Comparison of ENCODE assay signal across 30 mouse cellular contexts in genomic region chr2:118013156-118013555, GRCm38 (mm10).
DNase-seq lines count a peak whose midpoint lies in the region; ATAC-seq and TF ChIP-seq lines count a peak whose summit lies in the region.
"Had no signal": no experiment of that assay in that cellular context is flagged by ENCODE, and none has a peak within 500 bp of the region (broad histone marks: within the 10 kb centered on the region; RNA-seq: fewer than 3 reads in every experiment).

No protein-coding gene starts in this region.

- no peaks in the 10 kb centered on the region for H3K9me3 ChIP-seq in forebrain, embryonic 15.5 days
- H3K9me3 ChIP-seq in hindbrain, embryonic 12.5 days (replicated peaks), result 0 out of 2 replicates have a peak, but pooled peaks cover 3% of the 10 kb centered on the region
- H3K9me3 ChIP-seq: embryonic facial prominence, embryonic 13.5 days; forebrain, embryonic 10.5 days; liver, embryonic 13.5 days; midbrain, embryonic 13.5 days; neural tube, embryonic 13.5 days; stomach, embryonic 15.5 days had no signal

- DNase-seq in layer of hippocampus, adult 8-10 months (ENCODE audit: low spot score in 2 of 2), result peak; percentile 12 to 13
- DNase-seq in layer of hippocampus, postnatal 25 days (ENCODE audit: extremely low spot score in 1 of 2, low spot score in 1 of 2), result no peak
- DNase-seq in 416B (ENCODE audit: low read depth), result peak; percentile 3
- DNase-seq: adrenal gland, postnatal 10 days; cerebellum, adult 11-12 months; cerebellum, adult 9-11 months; forebrain, postnatal 0 days; gastrocnemius, postnatal 14 days; heart, adult 18-20 months; heart, postnatal 4 days; kidney, postnatal 14 days; left cerebral cortex, postnatal 4 days; liver, embryonic 13.5 days; lung, embryonic 14.5 days; right cerebral cortex, postnatal 25 days; thymus, adult 18-20 months; thymus, postnatal 25 days had no signal

- H3K4me1 ChIP-seq in bone marrow, adult 2 months (ENCODE audit: control insufficient read depth, insufficient read depth, low read length), result peaks cover 4% of the 10 kb centered on the region
- H3K4me1 ChIP-seq in forebrain, embryonic 15.5 days, result no peaks in the 10 kb centered on the region
- no peaks in the 10 kb centered on the region for H3K4me1 ChIP-seq in hindbrain, embryonic 12.5 days
- H3K4me1 ChIP-seq: liver, embryonic 13.5 days; midbrain, embryonic 13.5 days; neural tube, embryonic 13.5 days had no signal

- no peak for TF ChIP-seq POLR2A in bone marrow, adult 2 months (IDR thresholded peaks at IDR 0.05; ENCODE audit: borderline replicate concordance, control insufficient read depth, low read depth, low read length)

- peak overlapping the region; percentile 74 for H3K27ac ChIP-seq in bone marrow, adult 2 months (ENCODE audit: control insufficient read depth, insufficient read depth, low read depth, low read length, poor library complexity)
- no peak overlapping the region for H3K27ac ChIP-seq in forebrain, embryonic 15.5 days (replicated peaks)
- no peak overlapping the region for H3K27ac ChIP-seq in hindbrain, embryonic 12.5 days
- H3K27ac ChIP-seq: embryonic facial prominence, embryonic 13.5 days; forebrain, embryonic 10.5 days; hindbrain, embryonic 14.5 days; liver, embryonic 13.5 days; midbrain, embryonic 13.5 days; neural tube, embryonic 13.5 days; stomach, embryonic 15.5 days had no signal

- H3K9ac ChIP-seq in forebrain, embryonic 15.5 days (replicated peaks), result no peak overlapping the region
- no peak overlapping the region for H3K9ac ChIP-seq in hindbrain, embryonic 12.5 days
- H3K9ac ChIP-seq: embryonic facial prominence, embryonic 13.5 days; forebrain, postnatal 0 days; hindbrain, embryonic 14.5 days; liver, embryonic 13.5 days; lung, embryonic 14.5 days; midbrain, embryonic 13.5 days; neural tube, embryonic 13.5 days; stomach, embryonic 15.5 days had no signal

- H3K27me3 ChIP-seq in forebrain, embryonic 15.5 days, result no peaks in the 10 kb centered on the region
- no peaks in the 10 kb centered on the region for H3K27me3 ChIP-seq in hindbrain, embryonic 12.5 days
- H3K27me3 ChIP-seq: CH12.LX; embryonic facial prominence, embryonic 13.5 days; liver, embryonic 13.5 days; midbrain, embryonic 13.5 days; neural tube, embryonic 13.5 days; stomach, embryonic 15.5 days had no signal

- no peaks in the 10 kb centered on the region for H3K36me3 ChIP-seq in forebrain, embryonic 15.5 days
- no peaks in the 10 kb centered on the region for H3K36me3 ChIP-seq in hindbrain, embryonic 12.5 days
- H3K36me3 ChIP-seq: embryonic facial prominence, embryonic 13.5 days; forebrain, embryonic 10.5 days; liver, embryonic 13.5 days; midbrain, embryonic 13.5 days; neural tube, embryonic 13.5 days; stomach, embryonic 15.5 days had no signal

- WGBS in bone marrow, adult 2 months, result 31% methylated on average over 3 of the region's 3 CpGs
- 66% methylated on average over 3 of the region's 3 CpGs for WGBS in forebrain, embryonic 15.5 days
- 82% methylated on average over 3 of the region's 3 CpGs for WGBS in hindbrain, embryonic 12.5 days

- TF ChIP-seq CTCF in bone marrow, adult 2 months (IDR thresholded peaks at IDR 0.05; ENCODE audit: control insufficient read depth, insufficient read depth, low read length), result no peak

- peak; percentile 64 for ATAC-seq in megakaryocyte, adult 5-6 weeks (ENCODE audit: poor library complexity, severe bottlenecking)
- no peak for ATAC-seq in forebrain, embryonic 15.5 days (replicated peaks)
- no peak for ATAC-seq in hindbrain, embryonic 12.5 days (ENCODE audit: low FRiP score)
- ATAC-seq: forebrain, postnatal 0 days; intestine, postnatal 0 days; midbrain, embryonic 13.5 days had no signal

- H3K4me3 ChIP-seq in bone marrow, adult 2 months (replicated peaks; ENCODE audit: control insufficient read depth, low read depth, low read length), result no peak overlapping the region
- H3K4me3 ChIP-seq in forebrain, embryonic 15.5 days, result no peak overlapping the region
- no peak overlapping the region for H3K4me3 ChIP-seq in hindbrain, embryonic 12.5 days
- H3K4me3 ChIP-seq: embryonic facial prominence, embryonic 13.5 days; forebrain, embryonic 10.5 days; liver, embryonic 13.5 days; midbrain, embryonic 13.5 days; neural tube, embryonic 13.5 days; stomach, embryonic 15.5 days had no signal

- H3K4me2 ChIP-seq in forebrain, embryonic 15.5 days (replicated peaks), result no peak overlapping the region
- no peak overlapping the region for H3K4me2 ChIP-seq in hindbrain, embryonic 12.5 days (replicated peaks)
- H3K4me2 ChIP-seq: embryonic facial prominence, embryonic 13.5 days; heart, embryonic 11.5 days; hindbrain, embryonic 14.5 days; liver, embryonic 13.5 days; lung, embryonic 14.5 days; midbrain, embryonic 13.5 days; neural tube, embryonic 13.5 days; stomach, embryonic 15.5 days had no signal

Comparison
In these comparisons a context has a peak if more than half of its experiments do, and no peak if none do; other contexts are left out.
1. DNase-seq: peak in layer of hippocampus, adult 8-10 months (2 of 2) and 416B (single experiment); none in layer of hippocampus, postnatal 25 days (0 of 2).